Mouse (Mus musculus): ENCODE measurements around the gene Nid2.

DNA sequence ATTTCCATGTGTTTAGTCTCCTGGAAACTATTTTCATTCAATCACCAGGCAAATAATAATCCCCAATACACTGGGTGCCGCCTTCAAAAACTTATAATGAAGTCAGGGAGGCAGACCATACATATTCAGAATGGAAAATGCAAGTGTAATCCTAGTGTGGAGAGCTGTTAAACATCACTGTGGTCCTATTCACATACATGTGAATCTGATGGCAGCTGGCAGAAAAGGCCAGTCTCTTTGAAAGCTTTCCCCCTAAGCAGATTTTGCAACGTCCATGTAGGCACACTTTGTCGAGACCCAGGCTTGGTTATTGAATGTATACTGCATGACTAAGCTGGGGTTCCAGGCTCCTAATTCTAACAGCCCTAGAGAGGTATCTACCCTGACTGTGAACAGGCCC is 32.0 kb upstream of the Nid2 start:
- TF ChIP-seq CTCF (IDR thresholded peaks at IDR 0.05; ENCODE audit: borderline replicate concordance, control insufficient read depth, extremely low read depth, insufficient read depth, low read length, poor library complexity), result no peak
- no peak for TF ChIP-seq POLR2A (IDR thresholded peaks at IDR 0.05; ENCODE audit: control insufficient read depth, extremely low read depth, insufficient read depth, low read length, poor library complexity)
